Mouse (Mus musculus): ENCODE data around the gene Bach2.

Gene Bach2

DNA sequence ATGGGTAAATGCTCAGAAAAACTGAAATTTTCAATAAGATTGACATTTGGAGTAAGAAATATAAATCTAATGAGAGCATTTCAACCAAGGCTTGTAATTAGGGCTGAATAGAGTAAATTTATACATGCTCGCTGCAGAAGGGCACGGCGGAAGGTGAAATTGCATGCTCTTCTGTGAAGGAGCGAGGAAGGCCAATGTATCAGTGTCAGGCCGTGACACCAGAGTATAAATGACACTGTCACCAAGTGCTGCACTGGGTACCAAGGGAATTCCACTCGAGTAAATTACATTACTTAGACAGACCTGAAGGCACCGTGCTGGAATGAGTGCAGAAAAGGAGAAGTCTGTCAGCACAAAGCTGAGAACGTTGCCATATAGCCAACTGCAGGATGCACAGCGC, 190.1 kb downstream of the Bach2 start:
- DNase-seq (ENCODE audit: low spot score): no peak

- no peak for DNase-seq (ENCODE audit: low spot score)
These were observed 191.5 kb downstream of the Bach2 start for GRCm38 (mm10) chr4:32430136-32430535.

DNA sequence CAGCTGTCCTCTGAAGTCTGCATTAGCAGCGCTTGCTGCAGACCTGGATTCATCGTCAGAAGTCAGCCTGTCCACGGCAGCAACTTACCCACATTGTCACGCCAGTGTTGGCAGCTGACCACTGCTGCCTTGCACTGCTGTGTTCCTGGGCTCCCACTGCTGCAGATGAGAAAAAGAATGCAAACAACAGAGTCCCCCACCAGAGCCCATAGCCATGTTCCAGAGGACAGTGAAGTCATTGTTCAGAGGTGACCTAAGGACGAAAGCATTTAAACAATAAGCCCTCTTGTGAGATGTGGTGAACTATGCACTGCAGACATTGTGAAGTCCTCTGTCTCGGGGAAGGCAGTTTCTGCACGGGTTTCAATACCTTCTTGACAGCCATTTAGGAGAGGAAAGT, 192.4 kb downstream of the Bach2 start:
- DNase-seq (ENCODE audit: low spot score): peak; percentile 58

DNA sequence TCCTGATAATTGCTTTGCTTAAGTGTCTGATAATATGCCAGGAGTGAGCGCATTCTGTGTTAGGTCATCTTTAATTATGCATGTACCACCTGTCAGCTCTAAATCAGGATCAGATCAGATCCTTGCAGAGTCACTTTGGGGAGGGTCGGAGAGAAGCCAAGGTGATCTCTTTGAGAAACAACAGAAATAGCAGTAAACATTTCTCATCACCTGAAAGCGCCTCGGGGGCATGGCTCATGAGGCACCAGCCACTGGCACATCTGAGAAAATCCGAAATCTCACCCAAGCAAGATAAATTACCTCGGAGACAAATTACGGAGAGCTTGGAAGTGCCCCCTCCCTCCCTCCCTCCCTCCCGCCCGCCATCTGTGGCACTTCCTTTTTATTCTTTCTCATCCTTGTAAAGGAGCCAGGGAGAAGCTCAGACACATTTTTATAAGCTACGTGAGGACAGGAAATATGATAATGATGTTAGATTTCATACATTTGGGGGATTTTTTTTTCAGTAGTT, 193.7 kb downstream of the Bach2 start:
- DNase-seq (ENCODE audit: low spot score): no peak

DNA sequence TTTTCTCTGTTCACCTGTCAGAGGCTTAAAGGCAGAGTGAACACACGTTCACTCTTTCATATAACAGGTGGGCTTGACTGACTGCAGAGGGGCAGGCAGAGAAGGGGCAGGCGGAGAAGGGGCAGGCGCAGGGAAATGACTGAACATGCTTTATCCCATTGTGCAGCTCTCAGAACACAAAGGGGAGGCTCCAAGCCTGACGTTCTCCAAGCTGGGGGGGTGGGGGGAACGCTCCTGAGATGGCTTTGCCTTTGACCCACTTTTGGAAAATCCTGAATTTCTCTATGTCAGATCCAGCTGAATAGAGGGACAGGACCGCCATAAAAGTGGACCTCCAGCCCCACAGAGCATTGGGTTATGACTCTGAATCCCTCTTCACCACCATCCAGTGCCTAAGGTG, 194.3 kb downstream of the Bach2 start:
- DNase-seq (ENCODE audit: low spot score): no peak

DNA sequence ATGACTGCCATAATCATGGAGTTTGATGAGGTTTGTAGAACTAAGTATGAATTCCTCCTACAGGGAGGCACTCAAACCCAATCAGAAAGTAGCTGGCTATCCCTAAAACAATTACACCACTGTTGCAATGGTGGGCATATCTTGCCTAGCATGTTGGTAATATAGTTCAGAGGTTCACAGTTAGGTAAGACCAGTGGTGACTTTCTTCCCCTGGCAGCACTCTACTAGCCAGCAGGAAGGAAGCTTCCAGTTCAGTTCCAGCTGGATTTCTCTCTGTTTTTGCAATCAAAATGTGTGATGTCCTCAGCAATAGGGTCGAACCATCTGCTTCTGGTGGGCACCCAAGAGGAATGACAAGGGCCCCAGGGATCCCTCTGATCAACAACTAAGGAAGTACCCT, 196.0 kb downstream of the Bach2 start:
- DNase-seq (ENCODE audit: low spot score): no peak

DNA sequence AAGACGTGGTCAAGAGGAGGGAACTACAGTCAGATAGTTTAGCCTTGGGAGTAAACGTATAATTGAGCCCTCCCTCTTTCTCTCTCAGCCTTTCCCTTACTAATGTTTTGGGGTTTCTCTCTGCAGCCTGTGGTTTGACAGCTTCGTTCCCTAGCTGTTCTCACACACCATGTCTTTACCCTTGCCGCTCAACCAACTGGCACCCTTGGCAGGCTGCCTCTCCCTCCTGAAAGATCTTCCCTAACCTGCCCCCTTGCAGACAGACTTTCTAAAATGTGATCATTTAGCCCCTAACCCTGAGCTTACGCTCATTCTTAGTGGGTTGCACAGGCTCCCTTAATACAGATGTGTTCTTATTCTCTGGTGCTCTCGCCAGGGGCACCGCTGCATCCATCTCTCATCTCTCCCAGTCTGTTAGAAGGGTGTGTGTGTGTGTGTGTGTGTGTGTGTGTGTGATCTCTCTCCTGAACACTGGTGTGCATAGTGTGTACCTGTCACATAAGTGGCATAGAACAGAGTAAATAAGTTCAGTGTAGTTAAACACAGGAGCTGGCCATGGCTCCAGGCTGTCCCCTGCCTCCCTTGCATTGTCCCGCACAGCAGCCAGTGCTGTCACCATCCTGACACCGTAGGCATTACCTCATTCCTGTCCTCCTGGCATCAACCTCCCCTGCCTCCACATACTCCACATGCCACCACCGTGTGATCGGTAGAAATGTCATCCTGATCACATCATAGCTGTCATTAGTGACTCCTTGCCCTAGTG, 201.6 kb downstream of the Bach2 start:
- DNase-seq (ENCODE audit: low spot score): no peak

- DNase-seq (ENCODE audit: low spot score): no peak
These were observed 202.1 kb downstream of the Bach2 start for GRCm38 (mm10) chr4:32440740-32441072.

- DNase-seq (ENCODE audit: low spot score): peak; percentile 2
These were observed 206.1 kb downstream of the Bach2 start for GRCm38 (mm10) chr4:32444671-32445196.

DNA sequence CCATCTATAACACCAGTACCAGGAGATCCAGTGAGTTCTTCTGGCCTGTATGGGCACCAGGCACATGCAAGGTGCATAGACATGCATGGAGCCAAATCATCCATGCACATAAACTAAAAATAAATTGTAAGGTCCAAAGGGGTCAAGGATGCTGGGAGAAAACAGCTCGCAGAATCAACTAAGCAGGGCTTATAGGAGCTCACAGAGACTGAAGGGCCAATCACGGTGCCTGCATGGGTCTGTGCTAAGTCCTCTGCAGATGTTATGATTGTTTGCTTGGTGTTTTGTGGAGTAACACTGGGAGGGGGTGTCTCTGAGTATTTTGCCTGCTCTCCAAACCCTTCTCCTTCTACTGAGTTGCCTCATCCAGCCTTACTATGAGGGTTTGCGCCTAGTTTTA, 209.2 kb downstream of the Bach2 start:
- DNase-seq (ENCODE audit: low spot score): no peak

GRCm38 (mm10) chr4:32461986-32462385, 223.4 kb downstream of the Bach2 start:
- peak; percentile 3 for DNase-seq (ENCODE audit: low spot score)

GRCm38 (mm10) chr4:32463065-32463464, 224.5 kb downstream of the Bach2 start:
- peak; percentile 3 for DNase-seq (ENCODE audit: low spot score)

- no peak for DNase-seq (ENCODE audit: low spot score)
These were observed 225.9 kb downstream of the Bach2 start for GRCm38 (mm10) chr4:32464540-32464939.

GRCm38 (mm10) chr4:32466031-32466430, 227.4 kb downstream of the Bach2 start:
- DNase-seq (ENCODE audit: low spot score): peak; percentile 4

DNA sequence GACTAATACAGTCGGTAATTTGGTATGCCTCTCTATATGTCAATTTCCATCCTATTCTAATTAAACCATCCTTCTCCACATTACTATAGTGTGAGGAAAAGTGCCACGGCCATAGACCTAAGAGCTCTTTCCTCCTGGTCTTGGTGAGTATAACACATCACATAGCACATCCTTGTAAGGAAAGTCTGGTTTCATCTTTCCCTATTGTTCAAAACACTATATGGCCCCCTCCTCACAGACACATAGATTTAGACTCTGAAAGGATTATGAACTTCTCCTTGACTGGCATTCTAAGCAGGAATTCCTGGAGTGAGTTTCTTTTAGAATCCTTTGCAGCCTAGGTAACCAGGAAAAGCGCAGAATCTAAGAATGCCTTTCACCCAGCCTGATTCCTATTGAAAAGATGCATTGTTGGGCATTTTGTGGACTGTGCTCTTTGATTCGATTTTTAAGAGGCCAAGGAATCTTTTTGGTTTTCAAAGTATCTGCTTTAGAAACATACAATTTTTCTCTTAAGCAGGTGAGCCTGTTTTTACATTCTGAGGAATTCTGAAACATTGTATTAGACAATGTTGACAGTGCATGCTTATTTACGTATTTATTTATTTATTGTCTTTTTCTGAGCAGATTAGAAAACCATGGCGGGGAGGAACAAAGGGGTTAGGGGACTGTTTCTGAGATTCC, 239.5 kb downstream of the Bach2 start:
- peak; percentile 54 for DNase-seq (ENCODE audit: low spot score)

- DNase-seq (ENCODE audit: low spot score): peak; percentile 4
These were observed 240.6 kb downstream of the Bach2 start for GRCm38 (mm10) chr4:32479231-32479630.

DNA sequence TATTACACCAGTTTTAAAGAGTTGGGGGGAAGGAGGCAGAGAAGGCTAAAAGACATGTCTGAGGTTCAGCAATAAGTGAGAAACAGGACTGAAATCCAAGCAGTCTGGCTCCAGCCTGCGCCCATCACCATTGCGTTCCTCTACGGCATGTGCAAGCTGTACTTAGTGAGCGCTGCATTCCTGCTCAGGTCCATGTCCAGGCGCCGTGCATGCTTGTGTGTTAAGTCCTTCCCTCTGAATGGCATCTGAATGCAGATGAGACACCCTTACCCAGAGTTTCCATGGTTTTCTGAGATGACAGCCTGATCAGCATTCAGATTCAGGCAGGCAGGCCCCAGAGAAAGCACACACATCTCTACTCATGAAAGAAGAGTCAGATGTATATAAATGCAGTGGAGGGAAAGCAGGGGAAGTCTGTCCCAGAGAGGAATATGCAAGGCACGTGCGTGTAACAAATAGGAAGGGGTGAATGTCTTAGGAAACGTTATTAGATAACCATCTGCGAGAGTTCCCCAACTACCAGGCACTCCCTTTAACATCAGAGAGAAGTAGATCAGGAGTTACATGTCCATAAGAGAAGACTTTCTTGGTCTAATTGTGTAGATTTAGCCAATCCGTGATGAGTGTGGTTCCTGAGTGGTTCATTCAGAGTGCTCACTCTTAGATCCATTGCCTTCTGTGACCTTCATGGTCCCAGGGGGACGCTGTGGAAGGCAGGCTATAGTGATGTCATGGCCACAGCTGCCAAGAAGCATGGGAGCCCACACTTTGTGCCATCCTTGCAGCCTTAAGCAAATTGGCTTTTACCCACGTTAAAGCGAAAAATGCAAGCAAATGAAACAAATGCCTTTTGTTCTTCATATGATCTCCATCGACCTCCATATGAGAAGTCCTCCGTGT, 241.4 kb downstream of the Bach2 start:
- DNase-seq (ENCODE audit: low spot score): peak; percentile 58

DNA sequence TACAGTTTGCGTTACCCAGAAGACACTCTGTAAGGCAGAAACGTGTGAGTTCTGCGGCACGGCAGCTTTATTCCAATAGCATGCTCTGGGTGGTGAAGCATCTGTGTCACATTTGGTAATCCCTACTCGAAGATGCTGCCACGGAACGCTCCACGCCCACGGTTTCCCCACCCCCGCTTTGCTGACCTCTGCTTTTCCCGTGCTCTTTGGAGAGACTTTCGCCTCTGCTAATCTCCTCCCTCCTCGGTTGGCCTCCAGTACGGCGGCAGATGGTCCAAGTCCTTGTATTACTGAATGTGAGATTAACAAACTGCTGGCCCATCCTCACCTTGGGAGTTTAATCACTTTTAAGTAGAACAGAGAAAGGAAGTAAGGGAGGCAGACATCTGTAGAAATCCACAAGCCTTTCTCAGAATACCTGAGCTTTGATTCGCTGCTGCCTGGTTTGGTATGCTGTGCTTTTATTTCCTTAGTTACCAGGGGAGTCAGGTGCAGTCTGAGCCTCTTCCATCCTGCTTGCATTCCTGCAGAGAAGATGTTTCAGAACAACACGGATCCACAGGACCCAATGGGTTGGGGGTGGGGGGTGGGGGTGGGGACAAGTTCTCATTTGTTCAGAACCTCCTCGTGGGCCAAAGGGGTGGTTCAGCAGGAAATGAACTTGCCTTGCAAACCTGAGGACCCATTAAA, 242.9 kb downstream of the Bach2 start:
- DNase-seq (ENCODE audit: low spot score): peak; percentile 51

- DNase-seq (ENCODE audit: low spot score): no peak
These were observed 243.5 kb downstream of the Bach2 start for GRCm38 (mm10) chr4:32482138-32482537.

GRCm38 (mm10) chr4:32482936-32483335, 244.3 kb downstream of the Bach2 start:
- DNase-seq (ENCODE audit: low spot score): peak; percentile 38

DNA sequence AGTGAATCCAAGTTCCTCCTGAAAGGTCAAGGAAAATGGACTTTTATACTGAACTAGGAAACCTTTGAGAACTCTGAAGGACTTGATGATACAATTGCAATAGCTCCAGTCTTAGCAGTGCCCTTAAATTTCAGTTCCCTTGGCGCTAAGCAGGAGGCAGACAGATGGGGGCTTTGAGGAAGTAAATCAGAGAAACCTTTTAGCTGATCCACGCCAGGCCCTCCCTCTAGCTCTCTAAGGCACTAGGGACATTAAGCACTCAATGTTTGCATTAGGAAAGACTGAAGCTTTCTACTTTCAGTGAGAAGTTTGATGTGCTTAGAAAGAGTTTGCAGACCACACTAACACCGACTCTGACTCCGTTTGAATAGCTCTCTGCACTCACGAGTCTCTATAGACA, 247.2 kb downstream of the Bach2 start:
- peak; percentile 23 for DNase-seq (ENCODE audit: low spot score)

Data from embryo, embryonic 10 days (tissue).